Mouse (Mus musculus) liver, embryonic 11.5 days (tissue): ENCODE measurements around the gene Zfp592. TPM values are rescaled to one million over a fixed set of nuclear protein-coding genes. Genes with fewer than 3 reads are reported as not detected.

Experiments used
- ATAC-seq: fragments of 200-750 bp; cut with Nextera tagmentation; replicated peaks from 2 replicates; pipeline ENCODE4 v1.8.0; 2017; ENCODE audit warnings: moderate number of reproducible peaks, mild to moderate bottlenecking, moderate TSS enrichment, moderate library complexity; ENCODE audit not compliant: low FRiP score
- DNase-seq: peaks from one replicate; pipeline ENCODE4 v3.0.0-alpha.2; 2017; ENCODE audit warnings: low spot score
- H3K27ac ChIP-seq: fragments of 300-500 bp; sonication (generic); 2 replicates; pipeline ENCODE4 v1.5.1; 2014; ENCODE audit warnings: mild to moderate bottlenecking, low read depth, low read length, control low read depth
- H3K27me3 ChIP-seq: fragments of 300-500 bp; sonication (generic); replicated peaks from 2 replicates; pipeline ENCODE4 v1.6.1; 2014; ENCODE audit warnings: low read length, mixed read lengths; ENCODE audit not compliant: control insufficient read depth, insufficient read depth
- H3K36me3 ChIP-seq: fragments of 300-500 bp; sonication (generic); 2 replicates; pipeline ENCODE4 v1.6.1; 2014; ENCODE audit warnings: mild to moderate bottlenecking, low read length, moderate library complexity, mixed read lengths; ENCODE audit not compliant: control insufficient read depth, insufficient read depth
- H3K4me1 ChIP-seq: fragments of 300-500 bp; sonication (generic); replicated peaks from 2 replicates; pipeline ENCODE4 v1.6.1; 2014; ENCODE audit warnings: low read length, mixed read lengths; ENCODE audit not compliant: control insufficient read depth, insufficient read depth
- H3K4me2 ChIP-seq: fragments of 300-500 bp; sonication (generic); 2 replicates; pipeline ENCODE4 v1.6.1; 2014; ENCODE audit warnings: mild to moderate bottlenecking, control low read depth, moderate library complexity
- H3K4me3 ChIP-seq: fragments of 300-500 bp; sonication (generic); 2 replicates; pipeline ENCODE4 v1.5.1; 2014; ENCODE audit warnings: low read depth, low read length, control low read depth
- H3K9ac ChIP-seq: fragments of 300-500 bp; sonication (generic); 2 replicates; pipeline ENCODE4 v1.6.1; 2014; ENCODE audit warnings: low read depth, low read length, control low read depth
- H3K9me3 ChIP-seq: fragments of 300-500 bp; sonication (generic); 2 replicates; pipeline ENCODE4 v1.6.1; 2016; ENCODE audit warnings: low read length, inconsistent platforms, mixed read lengths; ENCODE audit not compliant: control insufficient read depth
- WGBS: fragments of 180-500 bp; shearing (Covaris S2); extraction: QIAGEN DNeasy Blood & Tissue Kit; methylation state at CpG from one replicate; pipeline ENCODE4 v1.1.7; 2014; 5-methylcytosine and 5-hydroxymethylcytosine counted together
- polyA plus RNA-seq: library from polyadenylated mRNA; unstranded; fragments of >200 nt; fragmentation: Nextera tagmentation; extraction: Ambion mirVana; gene quantifications from 2 replicates; pipeline ENCODE4 v1.2.1, GENCODE M21; 2014

Zfp592 gene
- polyA plus RNA-seq, 1 experiment from 2014 or later = 26.2 TPM

GRCm38 (mm10) chr7:81074546-81074945 lies 81.1 kb downstream of the Zfp592 start:
- peaks cover 14% of the 10 kb centered on the region for H3K4me1 ChIP-seq
- ATAC-seq = peak; percentile 57; the same call in 1 of the 2 replicates
- no peaks in the 10 kb centered on the region for H3K27me3 ChIP-seq
- H3K9me3 ChIP-seq = no peaks in the 10 kb centered on the region
- H3K4me3 ChIP-seq = no peak overlapping the region
- no peak overlapping the region for H3K9ac ChIP-seq
- no peak overlapping the region for H3K4me2 ChIP-seq
- 34% methylated on average over 9 of the region's 9 CpGs for WGBS
- H3K36me3 ChIP-seq = no peaks in the 10 kb centered on the region
- peak overlapping the region; percentile 59; the same call in 1 of the 2 replicates for H3K27ac ChIP-seq
- DNase-seq = no peak

- Histone ChIP-seq H3K9me3 (no peaks in the 10 kb centered on the region), H3K27ac (peak overlapping the region; percentile 61; the same call in 1 of the 2 replicates), H3K27me3 (no peaks in the 10 kb centered on the region), H3K4me1 (peaks cover 14% of the 10 kb centered on the region), H3K9ac (peak overlapping the region; percentile 22; the same call in 1 of the 2 replicates), H3K36me3 (no peaks in the 10 kb centered on the region), H3K4me2 (no peak overlapping the region), H3K4me3 (no peak overlapping the region)
- no peak for DNase-seq
- ATAC-seq = peak; percentile 47
- WGBS = 25% methylated on average over 7 of the region's 7 CpGs
Observed at GRCm38 (mm10) chr7:81075299-81075698, 81.8 kb downstream of the Zfp592 start.

- Histone ChIP-seq H3K9ac (no peak overlapping the region; the same call in 1 of the 2 replicates), H3K27me3 (no peaks in the 10 kb centered on the region), H3K4me2 (no peak overlapping the region), H3K9me3 (no peaks in the 10 kb centered on the region), H3K36me3 (no peaks in the 10 kb centered on the region), H3K27ac (peak overlapping the region; percentile 61; the same call in 1 of the 2 replicates), H3K4me3 (no peak overlapping the region), H3K4me1 (peaks cover 14% of the 10 kb centered on the region)
- WGBS = 73% methylated on average over 5 of the region's 5 CpGs
- ATAC-seq (no peak), DNase-seq (no peak)
Observed at GRCm38 (mm10) chr7:81075732-81076131, 82.3 kb downstream of the Zfp592 start.

GRCm38 (mm10) chr7:81077009-81077408 lies 83.5 kb downstream of the Zfp592 start:
- Histone ChIP-seq H3K36me3 (no peaks in the 10 kb centered on the region), H3K4me1 (peaks cover 18% of the 10 kb centered on the region), H3K9ac (no peak overlapping the region), H3K27ac (no peak overlapping the region), H3K9me3 (no peaks in the 10 kb centered on the region), H3K4me2 (no peak overlapping the region), H3K27me3 (no peaks in the 10 kb centered on the region), H3K4me3 (no peak overlapping the region)
- WGBS = 80% methylated on average over 6 of the region's 6 CpGs
- DNase-seq (no peak), ATAC-seq (no peak)

- no peak for DNase-seq
- Histone ChIP-seq H3K36me3 (no peaks in the 10 kb centered on the region), H3K4me1 (peaks cover 18% of the 10 kb centered on the region), H3K27ac (no peak overlapping the region), H3K27me3 (no peaks in the 10 kb centered on the region), H3K4me2 (no peak overlapping the region), H3K4me3 (no peak overlapping the region), H3K9ac (no peak overlapping the region), H3K9me3 (no peaks in the 10 kb centered on the region)
- 77% methylated on average over 6 of the region's 6 CpGs for WGBS
- ATAC-seq = no peak
Observed at GRCm38 (mm10) chr7:81078740-81079139, 85.3 kb downstream of the Zfp592 start.

GRCm38 (mm10) chr7:81093420-81093965 lies 100.0 kb downstream of the Zfp592 start:
- Histone ChIP-seq H3K9me3 (no peaks in the 10 kb centered on the region), H3K9ac (no peak overlapping the region), H3K4me1 (peaks cover 5% of the 10 kb centered on the region; the same call in 1 of the 2 replicates), H3K27me3 (no peaks in the 10 kb centered on the region), H3K27ac (no peak overlapping the region), H3K4me3 (no peak overlapping the region), H3K4me2 (no peak overlapping the region), H3K36me3 (no peaks in the 10 kb centered on the region)
- no peak for DNase-seq
- no peak for ATAC-seq
- WGBS = 64% methylated on average over 18 of the region's 18 CpGs

- no peaks in the 10 kb centered on the region for H3K36me3 ChIP-seq
- no peak overlapping the region; the same call in 1 of the 2 replicates for H3K9ac ChIP-seq
- H3K4me2 ChIP-seq = no peak overlapping the region
- no peak overlapping the region for H3K27ac ChIP-seq
- DNase-seq (no peak), ATAC-seq (no peak)
- H3K9me3 ChIP-seq = no peaks in the 10 kb centered on the region
- H3K4me1 ChIP-seq = peaks cover 5% of the 10 kb centered on the region; the same call in 1 of the 2 replicates
- no peak overlapping the region for H3K4me3 ChIP-seq
- 64% methylated on average over 6 of the region's 6 CpGs for WGBS
- H3K27me3 ChIP-seq = no peaks in the 10 kb centered on the region
Observed at GRCm38 (mm10) chr7:81094104-81094757, 100.8 kb downstream of the Zfp592 start.
